Mouse (Mus musculus) CD4-positive, CD25-positive, alpha-beta regulatory T cell, adult 2 months (primary cell): Measurements from ENCODE around the gene Fgf22.
A peak's percentile ranks its signal among the peaks of the same experiment; 100 is the strongest.

ENCODE experiments used
- DNase-seq: peaks from one replicate; pipeline ENCODE4 v3.0.0-alpha.2; 2012; ENCODE audit warnings: low read depth, low spot score

Fgf22 gene

GRCm38 (mm10) chr10:79766508-79767325 lies 11.8 kb downstream of the Fgf22 start, which contains the start of gene Rnf126:
Gene Rnf126, minus strand, starts transcription at chr10:79766952.
- peak; percentile 99 for DNase-seq

GRCm38 (mm10) chr10:79767372-79768244 lies 12.7 kb downstream of the Fgf22 start:
- DNase-seq: peak; percentile 80

GRCm38 (mm10) chr10:79768400-79768799 lies 13.5 kb downstream of the Fgf22 start:
- peak; percentile 75 for DNase-seq

GRCm38 (mm10) chr10:79769329-79769728 lies 14.5 kb downstream of the Fgf22 start:
- no peak for DNase-seq

GRCm38 (mm10) chr10:79772320-79772719 lies 17.4 kb downstream of the Fgf22 start:
- no peak for DNase-seq

GRCm38 (mm10) chr10:79773208-79773607 lies 18.3 kb downstream of the Fgf22 start:
- no peak for DNase-seq

- DNase-seq: no peak
Measured at GRCm38 (mm10) chr10:79774486-79775279, 19.8 kb downstream of the Fgf22 start.

- DNase-seq: no peak
Measured at GRCm38 (mm10) chr10:79777103-79777531, 22.2 kb downstream of the Fgf22 start, which contains the start of gene Fstl3. Gene Fstl3, plus strand, starts transcription at chr10:79777272.

GRCm38 (mm10) chr10:79778006-79778405 lies 23.1 kb downstream of the Fgf22 start:
- DNase-seq: no peak

- no peak for DNase-seq
Measured at GRCm38 (mm10) chr10:79779193-79779592, 24.3 kb downstream of the Fgf22 start.

- DNase-seq: peak; percentile 96
Measured at GRCm38 (mm10) chr10:79779784-79780663, 25.1 kb downstream of the Fgf22 start.

GRCm38 (mm10) chr10:79780664-79781015 lies 25.8 kb downstream of the Fgf22 start:
- DNase-seq: no peak

- DNase-seq: no peak
Measured at GRCm38 (mm10) chr10:79781139-79781538, 26.3 kb downstream of the Fgf22 start.

- DNase-seq: no peak
Measured at GRCm38 (mm10) chr10:79781956-79782355, 27.1 kb downstream of the Fgf22 start.

- DNase-seq: no peak
Measured at GRCm38 (mm10) chr10:79783050-79783449, 28.2 kb downstream of the Fgf22 start.

GRCm38 (mm10) chr10:79783920-79784800 lies 29.3 kb downstream of the Fgf22 start:
- peak; percentile 77 for DNase-seq

- DNase-seq: peak; percentile 87
Measured at GRCm38 (mm10) chr10:79788386-79789158, 33.7 kb downstream of the Fgf22 start.

- no peak for DNase-seq
Measured at GRCm38 (mm10) chr10:79789581-79789980, 34.7 kb downstream of the Fgf22 start.

- DNase-seq: no peak
Measured at GRCm38 (mm10) chr10:79790861-79791260, 36.0 kb downstream of the Fgf22 start, which contains the start of gene Prss57. Gene Prss57, minus strand, starts transcription at chr10:79790961.
